Mouse (Mus musculus) stomach, embryonic 16.5 days (tissue): ENCODE results near the gene Bzw2. TPM values are rescaled to one million over a fixed set of nuclear protein-coding genes. Genes with fewer than 3 reads are reported as not detected.

ENCODE experiments used
- polyA plus RNA-seq: library from polyadenylated mRNA; unstranded; fragments of >200 nt; fragmentation: Nextera tagmentation; extraction: Ambion mirVana; gene quantifications from 2 replicates; pipeline ENCODE4 v1.2.1, GENCODE M21; 2015

Bzw2 gene
- polyA plus RNA-seq, 1 experiment from 2014 or later: 181 TPM

Other genes starting within 250 kb of the Bzw2 start
- 0.50 and 1.4 TPM in 2 replicates for gene Agr3, start 232.5 kb downstream of the Bzw2 start, polyA plus RNA-seq
- gene Agr2, start 165.2 kb downstream of the Bzw2 start, polyA plus RNA-seq: 255 and 340 TPM in 2 replicates
- gene Tspan13, start 115.6 kb downstream of the Bzw2 start, polyA plus RNA-seq: 127 and 130 TPM in 2 replicates
- 40.8 and 44.3 TPM in 2 replicates for gene Ankmy2, start 966 bp downstream of the Bzw2 start, polyA plus RNA-seq
- not detected in 2 replicates for gene Lrrc72, start 95.3 kb upstream of the Bzw2 start, polyA plus RNA-seq
- 11.0 and 11.1 TPM in 2 replicates for gene Sostdc1, start 156.1 kb upstream of the Bzw2 start, polyA plus RNA-seq
- 8.2 and 10.4 TPM in 2 replicates for gene Ispd, start 223.4 kb upstream of the Bzw2 start, polyA plus RNA-seq
- 0.34 and 1.9 TPM in 2 replicates for gene D630036H23Rik, start 224.1 kb upstream of the Bzw2 start, polyA plus RNA-seq